Mouse (Mus musculus) small intestine, adult 2 months (tissue): ENCODE measurements around the gene Tpi1.

Experiments
- CTCF ChIP-seq: fragments of 200-500 bp; IDR thresholded peaks from 2 replicates; pipeline ENCODE4 v1.5.1; 2012; ENCODE audit warnings: low read depth, mild to moderate bottlenecking, control low read depth, inconsistent platforms, low read length, moderate library complexity, mixed read lengths; ENCODE audit not compliant: insufficient replicate concordance, insufficient read length; ENCODE audit errors: extremely low read depth
- POLR2A ChIP-seq: fragments of 200-500 bp; IDR thresholded peaks from 2 replicates; pipeline ENCODE4 v1.6.1; 2012; ENCODE audit warnings: low read depth, mild to moderate bottlenecking, control low read depth, inconsistent platforms, low read length, moderate library complexity

DNA sequence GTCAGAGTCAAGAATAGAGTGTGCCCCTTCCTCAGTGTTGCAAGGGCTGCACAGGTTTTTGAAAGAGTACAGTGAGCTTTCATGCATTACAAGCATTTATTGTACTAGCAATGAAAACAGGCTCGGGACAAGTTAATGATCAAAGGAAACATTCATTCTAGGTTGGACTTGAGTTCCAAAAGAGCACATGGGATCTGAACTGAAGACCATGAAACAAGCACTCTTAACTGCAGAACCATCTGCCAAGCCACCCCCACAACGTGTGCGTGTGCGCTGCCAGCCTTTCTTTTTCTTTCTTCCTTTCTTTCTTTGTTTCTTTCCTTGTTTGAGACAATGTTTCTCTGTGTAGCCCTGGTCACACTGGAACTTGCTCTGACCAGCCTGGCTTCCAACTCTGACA is 18.3 kb downstream of the Tpi1 start:
- TF ChIP-seq POLR2A (no peak), CTCF (no peak)
